Mouse (Mus musculus) megakaryocyte, embryonic 14.5 days (primary cell): ENCODE results near the gene Abl2. TPM values are rescaled to one million over a fixed set of nuclear protein-coding genes. Genes with fewer than 3 reads are reported as not detected.

Experiments used
- H3K27me3 ChIP-seq: replicated peaks from 2 replicates; pipeline ENCODE3; 2012; ENCODE audit warnings: inconsistent platforms
- H3K36me3 ChIP-seq: replicated peaks from 2 replicates; pipeline ENCODE3; 2012; ENCODE audit warnings: low read length, inconsistent platforms, mixed read lengths
- H3K4me1 ChIP-seq: 2 replicates; pipeline ENCODE4 v1.6.1; 2012; ENCODE audit warnings: inconsistent platforms
- H3K4me3 ChIP-seq: replicated peaks from 2 replicates; pipeline ENCODE3; 2012; ENCODE audit warnings: moderate library complexity, mild to moderate bottlenecking, inconsistent platforms
- H3K9me3 ChIP-seq: 2 replicates; pipeline ENCODE4 v1.6.1; 2012; ENCODE audit warnings: inconsistent platforms
- FLI1 ChIP-seq: IDR thresholded peaks from 2 replicates; pipeline ENCODE4 v1.6.1; 2012; ENCODE audit warnings: low read length, inconsistent platforms, mixed read lengths
- GATA1 ChIP-seq: IDR thresholded peaks from 3 replicates; pipeline ENCODE4 v1.6.1; 2012; ENCODE audit warnings: mixed read lengths, low read length, inconsistent platforms, borderline replicate concordance
- polyA plus RNA-seq: library from polyadenylated mRNA; stranded (reverse); fragments of >175 nt; gene quantifications from 2 replicates; pipeline ENCODE4 v1.2.3, GENCODE M21; 2012; ENCODE audit warnings: low replicate concordance; ENCODE audit not compliant: insufficient read depth

Abl2 gene
- polyA plus RNA-seq, 1 experiment, result 5.0 TPM

DNA sequence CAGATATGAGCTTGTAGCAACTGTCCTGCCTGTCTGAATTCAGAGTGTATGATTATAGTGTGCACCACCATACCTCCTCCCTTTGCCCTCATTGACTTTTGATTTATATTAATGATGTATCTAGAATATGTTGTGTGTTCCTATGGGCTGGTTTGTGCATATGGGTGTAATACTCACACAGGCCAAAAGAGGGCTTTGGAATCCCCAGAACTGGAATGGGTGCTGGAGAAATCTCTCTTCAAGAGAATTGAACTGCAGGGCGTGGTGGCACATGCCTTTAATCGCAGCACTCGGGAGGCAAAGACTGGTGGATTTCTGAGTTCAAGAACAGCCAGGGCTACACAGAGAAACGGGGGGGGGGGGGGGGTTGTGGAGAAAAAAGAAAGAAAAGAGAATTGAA, 68.1 kb downstream of the Abl2 start:
- no peak for TF ChIP-seq FLI1
- no peak for TF ChIP-seq GATA1

DNA sequence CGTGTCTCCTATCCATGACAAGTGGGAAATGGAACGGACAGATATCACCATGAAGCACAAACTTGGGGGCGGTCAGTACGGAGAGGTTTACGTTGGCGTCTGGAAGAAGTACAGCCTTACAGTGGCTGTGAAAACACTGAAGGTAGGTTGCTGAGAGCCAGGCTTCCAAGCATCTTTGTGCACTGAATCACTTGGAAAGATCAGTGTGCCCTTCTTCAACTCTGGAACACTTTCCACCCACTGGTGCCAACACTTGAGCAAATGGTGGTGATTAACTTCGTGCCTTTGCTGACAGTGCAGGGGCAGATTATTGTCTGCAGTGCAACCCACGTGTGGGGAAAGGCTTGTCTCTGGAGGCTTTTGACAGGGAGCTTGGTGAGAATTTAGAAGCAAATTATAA, 71.4 kb downstream of the Abl2 start:
- TF ChIP-seq FLI1 (no peak), GATA1 (no peak)
- H3K27me3 ChIP-seq, result no peaks in the 10 kb centered on the region
- H3K4me3 ChIP-seq, result no peak overlapping the region
- H3K4me1 ChIP-seq, result peaks cover 6% of the 10 kb centered on the region
- H3K9me3 ChIP-seq, result no peaks in the 10 kb centered on the region
- peaks cover 84% of the 10 kb centered on the region for H3K36me3 ChIP-seq

More for the DNA sequence above, 68.1 kb downstream of the Abl2 start:
- no peaks in the 10 kb centered on the region for H3K9me3 ChIP-seq
- peaks cover 76% of the 10 kb centered on the region for H3K36me3 ChIP-seq
- H3K4me3 ChIP-seq, result no peak overlapping the region
- H3K4me1 ChIP-seq, result peaks cover 25% of the 10 kb centered on the region
- H3K27me3 ChIP-seq, result no peaks in the 10 kb centered on the region

DNA sequence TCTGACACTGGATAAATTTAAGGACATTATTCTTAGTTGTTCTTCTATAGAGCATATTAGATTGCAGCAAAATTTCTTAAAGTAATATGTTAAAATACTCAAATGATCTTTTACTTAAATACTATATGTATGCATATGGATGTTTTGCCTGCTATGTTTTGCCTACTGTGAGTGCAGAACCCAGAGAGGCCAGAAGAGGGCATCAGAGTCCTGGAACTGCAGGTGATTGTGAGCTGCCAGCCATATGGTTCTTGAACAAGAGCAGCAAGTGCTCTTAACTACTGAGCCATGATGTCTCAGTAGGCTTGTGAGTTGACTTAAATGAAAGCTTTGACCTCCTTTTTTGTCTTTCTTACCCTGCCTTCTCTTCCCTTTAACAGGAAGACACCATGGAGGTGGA, 72.4 kb downstream of the Abl2 start:
- no peaks in the 10 kb centered on the region for H3K9me3 ChIP-seq
- 0 out of 2 replicates have a peak, but pooled peaks cover 3% of the 10 kb centered on the region for H3K4me1 ChIP-seq
- no peaks in the 10 kb centered on the region for H3K27me3 ChIP-seq
- no peak overlapping the region for H3K4me3 ChIP-seq
- H3K36me3 ChIP-seq, result peaks cover 85% of the 10 kb centered on the region
- TF ChIP-seq GATA1 (no peak), FLI1 (no peak)

DNA sequence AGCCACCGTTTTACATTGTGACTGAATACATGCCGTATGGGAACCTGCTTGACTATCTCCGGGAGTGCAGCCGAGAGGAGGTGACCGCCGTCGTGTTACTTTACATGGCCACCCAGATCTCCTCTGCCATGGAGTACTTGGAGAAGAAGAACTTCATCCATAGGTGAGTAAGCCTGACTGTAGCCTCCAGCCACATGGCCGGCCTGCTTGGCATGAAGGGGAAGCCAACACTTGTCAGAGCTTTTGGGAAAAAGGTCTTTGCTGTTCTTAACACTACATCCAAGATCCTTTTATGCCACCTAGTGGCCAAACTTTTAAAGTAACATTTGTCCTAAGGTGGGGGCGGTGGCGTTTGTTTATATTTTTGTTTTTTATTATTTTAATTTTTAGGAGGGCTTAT, 74.5 kb downstream of the Abl2 start:
- Histone ChIP-seq H3K27me3 (no peaks in the 10 kb centered on the region), H3K4me1 (0 out of 2 replicates have a peak, but pooled peaks cover 6% of the 10 kb centered on the region), H3K4me3 (no peak overlapping the region), H3K36me3 (peaks cover 89% of the 10 kb centered on the region), H3K9me3 (no peaks in the 10 kb centered on the region)
- TF ChIP-seq GATA1, result no peak
- no peak for TF ChIP-seq FLI1

DNA sequence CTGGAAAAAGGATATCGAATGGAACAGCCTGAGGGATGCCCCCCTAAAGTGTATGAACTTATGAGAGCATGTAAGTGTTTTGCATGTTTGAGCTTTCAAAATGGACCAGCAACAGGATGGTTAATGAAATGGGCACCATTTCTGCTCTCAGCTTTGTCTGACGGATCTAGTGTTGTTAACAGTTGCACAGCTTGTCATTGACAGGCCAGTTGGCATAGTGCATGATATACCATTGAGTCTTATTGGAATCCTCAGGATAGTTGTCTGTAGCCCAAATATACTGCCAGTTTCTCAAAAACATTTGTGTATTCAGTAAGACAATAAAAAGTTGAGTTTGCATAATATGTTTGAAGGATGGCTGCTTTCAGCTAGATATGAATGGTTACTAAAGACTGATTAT, 76.6 kb downstream of the Abl2 start:
- no peak for TF ChIP-seq GATA1
- TF ChIP-seq FLI1, result no peak
- Histone ChIP-seq H3K9me3 (no peaks in the 10 kb centered on the region), H3K27me3 (no peaks in the 10 kb centered on the region), H3K4me1 (peaks cover 10% of the 10 kb centered on the region), H3K36me3 (peaks cover 89% of the 10 kb centered on the region), H3K4me3 (no peak overlapping the region)

DNA sequence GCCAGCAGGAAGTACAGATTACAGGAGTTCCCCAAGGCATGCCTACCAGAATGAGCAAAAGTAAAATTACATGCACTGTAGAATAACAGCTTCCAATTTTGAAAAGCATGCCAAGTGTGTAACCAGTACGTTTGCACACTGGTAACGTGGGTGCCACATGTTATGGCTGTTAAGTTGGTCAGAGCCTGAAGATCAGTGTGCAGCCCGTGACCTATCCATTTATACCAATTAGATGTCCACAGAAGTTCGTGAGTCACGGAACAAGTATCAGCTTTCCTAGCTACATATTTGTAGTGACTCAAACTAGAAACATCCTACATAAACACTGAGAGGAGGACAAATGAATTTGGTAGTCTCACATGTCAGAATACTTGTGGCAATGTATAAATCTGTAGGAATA, 80.9 kb downstream of the Abl2 start:
- Histone ChIP-seq H3K4me1 (peaks cover 29% of the 10 kb centered on the region), H3K4me3 (no peak overlapping the region), H3K27me3 (no peaks in the 10 kb centered on the region), H3K9me3 (no peaks in the 10 kb centered on the region), H3K36me3 (peaks cover 90% of the 10 kb centered on the region)
- TF ChIP-seq FLI1, result no peak
- TF ChIP-seq GATA1, result no peak

DNA sequence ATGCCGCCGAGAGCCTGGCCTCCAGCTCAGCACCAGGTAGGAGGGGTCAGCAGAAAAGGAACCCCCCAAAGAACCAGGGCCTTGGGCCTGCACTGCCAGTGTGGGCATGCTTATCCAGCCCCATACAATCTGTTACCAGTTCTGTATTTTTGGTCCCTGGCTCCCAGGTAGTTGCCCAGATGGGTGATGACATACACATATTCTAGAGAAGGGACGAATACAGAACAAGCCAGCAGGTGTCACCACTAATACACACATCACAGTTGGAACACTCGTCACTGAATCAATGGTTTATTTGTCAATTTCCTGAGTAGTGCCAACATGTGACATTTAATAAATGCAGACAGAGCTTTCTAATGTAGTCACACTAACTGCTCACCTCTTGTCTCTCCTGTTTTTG, 82.0 kb downstream of the Abl2 start:
- Histone ChIP-seq H3K4me1 (peaks cover 29% of the 10 kb centered on the region), H3K9me3 (no peaks in the 10 kb centered on the region), H3K27me3 (no peaks in the 10 kb centered on the region), H3K36me3 (peaks cover 90% of the 10 kb centered on the region), H3K4me3 (no peak overlapping the region)
- TF ChIP-seq FLI1 (no peak), GATA1 (no peak)

DNA sequence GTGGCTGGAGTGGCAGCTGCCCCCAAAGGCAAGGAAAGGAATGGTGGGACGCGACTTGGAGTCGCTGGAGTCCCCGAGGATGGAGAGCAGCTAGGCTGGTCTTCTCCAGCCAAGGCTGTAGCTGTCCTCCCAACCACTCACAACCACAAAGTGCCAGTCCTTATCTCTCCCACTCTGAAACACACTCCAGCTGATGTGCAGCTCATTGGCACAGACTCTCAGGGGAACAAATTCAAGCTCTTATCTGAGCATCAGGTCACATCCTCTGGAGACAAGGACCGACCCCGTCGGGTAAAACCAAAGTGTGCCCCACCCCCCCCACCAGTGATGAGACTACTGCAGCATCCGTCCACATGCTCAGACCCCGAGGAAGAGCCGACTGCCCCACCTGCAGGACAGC, 83.2 kb downstream of the Abl2 start:
- H3K4me3 ChIP-seq, result no peak overlapping the region
- H3K27me3 ChIP-seq, result no peaks in the 10 kb centered on the region
- peaks cover 29% of the 10 kb centered on the region for H3K4me1 ChIP-seq
- peaks cover 92% of the 10 kb centered on the region for H3K36me3 ChIP-seq
- TF ChIP-seq FLI1 (no peak), GATA1 (no peak)
- no peaks in the 10 kb centered on the region for H3K9me3 ChIP-seq

DNA sequence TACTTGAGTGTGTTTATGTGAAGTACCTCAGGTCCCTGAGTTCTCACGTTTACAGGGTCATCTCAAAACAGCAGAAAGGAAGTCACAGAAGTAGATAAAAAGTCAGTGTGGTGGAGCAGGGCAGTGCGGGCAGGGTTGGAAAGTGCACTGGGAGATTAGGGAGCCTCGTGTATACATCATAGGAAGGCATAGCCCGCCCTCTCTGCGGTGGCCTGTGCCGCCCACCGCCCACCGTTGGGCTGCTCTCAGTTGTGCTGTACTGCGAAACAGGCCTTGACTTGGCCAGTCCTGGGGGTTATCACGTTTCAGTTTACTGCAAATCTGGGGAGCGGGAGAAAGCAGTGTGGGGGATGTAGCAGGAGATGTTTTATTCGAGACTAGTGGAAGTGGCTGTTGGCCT, 84.2 kb downstream of the Abl2 start:
- Histone ChIP-seq H3K4me3 (no peak overlapping the region), H3K36me3 (peaks cover 93% of the 10 kb centered on the region), H3K4me1 (peaks cover 29% of the 10 kb centered on the region), H3K27me3 (no peaks in the 10 kb centered on the region), H3K9me3 (no peaks in the 10 kb centered on the region)
- TF ChIP-seq FLI1, result no peak
- no peak for TF ChIP-seq GATA1

DNA sequence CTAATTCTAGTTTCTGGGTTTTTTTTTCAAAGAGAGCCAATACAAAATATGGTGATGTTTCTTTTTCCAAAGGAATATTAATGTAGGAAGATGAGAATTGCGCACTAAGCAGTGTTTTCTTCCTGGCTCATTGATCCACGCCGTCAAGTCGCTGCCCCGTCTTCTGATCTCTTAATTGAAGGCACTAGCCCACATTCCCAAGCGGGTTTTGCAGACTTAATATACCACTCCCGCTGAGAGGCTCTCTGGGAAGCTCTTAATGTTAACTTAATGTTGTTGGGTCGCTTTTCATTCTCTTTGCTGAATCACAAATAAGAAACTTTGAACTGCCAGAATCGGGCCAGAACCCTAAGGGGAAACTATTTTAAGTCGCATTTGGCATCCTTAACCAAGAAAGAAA, 85.5 kb downstream of the Abl2 start:
- TF ChIP-seq GATA1 (no peak), FLI1 (no peak)
- no peak overlapping the region for H3K4me3 ChIP-seq
- H3K27me3 ChIP-seq, result no peaks in the 10 kb centered on the region
- no peaks in the 10 kb centered on the region for H3K9me3 ChIP-seq
- peaks cover 26% of the 10 kb centered on the region for H3K4me1 ChIP-seq
- H3K36me3 ChIP-seq, result peaks cover 97% of the 10 kb centered on the region
